Mouse (Mus musculus) embryonic fibroblast, embryonic 13.5 days (primary cell): ENCODE measurements around the gene Atp5l.

Source experiments
- CTCF ChIP-seq: IDR thresholded peaks from 2 replicates; pipeline ENCODE4 v1.5.1; 2011; ENCODE audit warnings: mild to moderate bottlenecking, control low read depth, low read length, moderate library complexity, borderline replicate concordance; ENCODE audit not compliant: insufficient read depth
- POLR2A ChIP-seq: IDR thresholded peaks from 2 replicates; pipeline ENCODE4 v1.6.1; 2011; ENCODE audit warnings: low read depth, mild to moderate bottlenecking, control low read depth, low read length, moderate library complexity

DNA sequence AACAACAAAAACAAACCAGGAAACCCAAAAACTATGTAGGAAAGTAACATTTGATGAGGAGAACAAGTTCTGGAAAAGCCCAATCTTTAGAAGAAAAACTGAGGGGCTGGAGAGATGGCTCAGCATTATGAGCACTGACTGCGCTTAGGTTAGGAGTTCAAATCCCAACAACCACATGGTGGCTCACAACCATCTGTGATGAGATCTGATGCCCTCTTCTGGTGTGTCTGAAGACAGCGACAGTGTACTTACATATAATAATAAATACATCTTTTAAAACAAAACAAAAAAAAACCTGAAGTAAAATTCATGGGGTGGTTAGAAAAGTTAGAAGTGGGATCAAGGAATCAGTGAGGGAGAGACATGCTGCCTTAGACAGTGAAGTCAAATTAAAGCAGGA, 1.0 kb upstream of the Atp5l start:
- TF ChIP-seq CTCF (no peak), POLR2A (no peak)
